In the genomic region with DNA sequence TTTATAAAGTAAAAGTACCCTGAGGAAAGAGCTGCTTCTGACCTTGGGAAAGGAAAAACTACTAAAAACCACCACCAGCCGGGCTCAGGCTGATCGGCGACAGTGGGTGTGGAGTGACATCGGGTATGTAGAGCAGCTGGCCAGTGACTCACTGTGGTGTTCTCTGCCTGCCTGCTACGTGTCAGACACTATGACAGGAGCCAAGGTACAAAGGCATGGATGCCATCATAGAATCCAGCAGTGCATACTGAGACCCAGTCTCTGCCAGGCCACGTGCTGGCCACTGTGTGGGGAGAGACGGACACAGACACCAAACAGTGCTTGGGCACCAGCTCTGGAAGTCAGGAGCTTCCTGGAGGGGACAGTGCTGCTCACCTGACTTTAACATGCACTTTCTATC, we compare ENCODE assay signal across 9 mouse cellular contexts. TPM values are rescaled to one million over a fixed set of nuclear protein-coding genes. Genes with fewer than 3 reads are reported as not detected.
DNase-seq lines count a peak whose midpoint lies in the region; ATAC-seq lines count a peak whose summit lies in the region.
"Had no signal": no experiment of that assay in that cellular context is flagged by ENCODE, and none has a peak within 500 bp of the region (broad histone marks: within the 10 kb centered on the region; RNA-seq: fewer than 3 reads in every experiment).

No protein-coding gene starts in this region.

- H3K4me1 ChIP-seq in limb, embryonic 15.5 days: peaks cover 27% of the 10 kb centered on the region

- no peak overlapping the region for H3K9ac ChIP-seq in limb, embryonic 15.5 days
- H3K9ac ChIP-seq: lung, embryonic 15.5 days had no signal

- peaks cover 40% of the 10 kb centered on the region for H3K36me3 ChIP-seq in limb, embryonic 15.5 days

- no peak overlapping the region for H3K4me3 ChIP-seq in limb, embryonic 15.5 days
- H3K4me3 ChIP-seq: lung, embryonic 15.5 days had no signal

- H3K9me3 ChIP-seq in limb, embryonic 15.5 days: no peaks in the 10 kb centered on the region
- H3K9me3 ChIP-seq: lung, embryonic 15.5 days had no signal

- H3K4me2 ChIP-seq in limb, embryonic 15.5 days: no peak overlapping the region
- H3K4me2 ChIP-seq: lung, embryonic 15.5 days had no signal

- no peaks in the 10 kb centered on the region for H3K27me3 ChIP-seq in limb, embryonic 15.5 days
- H3K27me3 ChIP-seq: lung, embryonic 15.5 days had no signal

- 65% methylated on average over 7 of the region's 7 CpGs for WGBS in limb, embryonic 15.5 days

- peak; percentile 23 for DNase-seq in gastrocnemius, postnatal 25 days
- no peak for DNase-seq in gastrocnemius, postnatal 10 days
- peak; percentile 81 for DNase-seq in 416B (ENCODE audit: low read depth)
- no peak for DNase-seq in thymus, postnatal 36 days
- no peak for DNase-seq in ovary, adult 18-20 months (ENCODE audit: low spot score)

- ATAC-seq in erythroid progenitor cell, adult 5-6 weeks (replicated peaks; ENCODE audit: low FRiP score, poor library complexity, severe bottlenecking): 0 out of 2 replicates have a peak, but pooled peaks have one; percentile 33
- no peak for ATAC-seq in limb, embryonic 15.5 days (ENCODE audit: insufficient number of reproducible peaks, low FRiP score, low TSS enrichment, low read depth)
- no peak for ATAC-seq in granulocyte monocyte progenitor cell, adult 5-6 weeks (replicated peaks; ENCODE audit: poor library complexity, severe bottlenecking)

- 0 out of 2 replicates have a peak overlapping the region, but pooled peaks have one; percentile 33 for H3K27ac ChIP-seq in limb, embryonic 15.5 days

RNA-seq across cellular contexts. Expression of a gene that starts 5.1 kb away (rescaled TPM):
- 1 to 10 TPM; 5.8 to 9.6 TPM for total RNA-seq in gastrocnemius, postnatal 25 days (2021)
- 10 to 100 TPM; 12.3 to 16.0 TPM for total RNA-seq in gastrocnemius, postnatal 10 days (2021)
- 19.3 and 50.5 TPM in 2 replicates for total RNA-seq in erythroid progenitor cell, adult 5-6 weeks (2015; ENCODE audit: low replicate concordance)
- 43.3 and 60.3 TPM in 2 replicates for total RNA-seq in erythroid progenitor cell, adult 5-6 weeks (2017; ENCODE audit: low replicate concordance)
- polyA plus RNA-seq in limb, embryonic 15.5 days (2015; fragmentation: Nextera tagmentation; extraction: Ambion mirVana): 60.8 and 61.4 TPM in 2 replicates
- 14.9 and 27.9 TPM in 2 replicates for total RNA-seq in granulocyte monocyte progenitor cell, adult 5-6 weeks (2014; fragmentation: Nextera tagmentation)
- 26.0 and 26.6 TPM in 2 replicates for total RNA-seq in granulocyte monocyte progenitor cell, adult 5-6 weeks (2017)

Comparison
In these comparisons a context has a peak if more than half of its experiments do, and no peak if none do; other contexts are left out.
1. DNase-seq: peak in gastrocnemius, postnatal 25 days (single experiment) and 416B (single experiment); none in gastrocnemius, postnatal 10 days (single experiment), thymus, postnatal 36 days (0 of 2) and ovary, adult 18-20 months (single experiment).